Mouse (Mus musculus): Measurements from ENCODE around the gene Dcxr.

DNA sequence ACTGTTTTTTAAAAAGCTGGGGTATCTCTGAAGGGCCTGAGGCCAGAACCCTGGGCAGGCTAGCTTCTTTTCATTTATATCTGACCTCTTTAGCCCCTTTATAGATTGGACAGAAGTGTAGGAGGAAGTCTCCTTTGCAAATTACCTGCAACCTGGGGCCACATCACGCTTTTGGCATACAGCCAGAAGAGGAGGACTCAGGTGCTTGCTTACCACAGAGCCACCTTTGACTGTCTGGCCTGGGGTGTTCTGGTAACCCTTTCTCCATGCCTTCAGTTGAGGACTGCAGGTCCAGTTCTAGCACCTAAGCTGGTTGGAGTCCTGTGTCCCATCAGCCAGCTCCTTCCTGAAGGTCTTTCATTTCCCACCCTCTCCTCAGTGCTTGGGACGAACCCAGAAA is 17.5 kb downstream of the Dcxr start:
- TF ChIP-seq CTCF (IDR thresholded peaks at IDR 0.05; ENCODE audit: control insufficient read depth, insufficient read depth, insufficient replicate concordance, low read depth, low read length), result no peak
- TF ChIP-seq POLR2A (IDR thresholded peaks at IDR 0.05; ENCODE audit: control insufficient read depth, low read depth, low read length), result no peak

Data from testis, adult 2 months (tissue).